Mouse (Mus musculus): ENCODE measurements around the gene Ppif. TPM values are rescaled to one million over a fixed set of nuclear protein-coding genes. Genes with fewer than 3 reads are reported as not detected.

Ppif gene
- total and polyA plus RNA-seq, 3 experiments: 244 to 487 (median 288) TPM

DNA sequence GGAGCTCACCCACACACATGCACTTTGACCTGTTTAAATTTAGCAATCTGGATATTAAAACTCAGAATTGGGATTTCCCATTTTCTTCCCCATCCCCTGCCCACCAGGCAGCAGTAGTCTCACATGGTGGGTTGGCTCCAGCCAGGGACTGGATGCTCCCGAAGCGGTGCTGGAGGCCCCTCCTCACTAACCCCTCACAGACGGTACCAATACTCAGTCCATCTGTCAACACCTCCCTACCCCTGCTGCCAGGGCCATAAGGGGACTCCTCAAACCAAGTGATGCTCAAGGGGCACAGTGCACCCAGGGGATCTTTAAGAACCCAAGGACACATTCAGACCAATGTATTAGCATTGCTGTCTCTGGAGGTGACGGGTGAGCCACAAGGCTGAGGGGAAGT lies 16.7 kb downstream of the Ppif start:
- H3K9ac ChIP-seq (ENCODE audit: low read depth, low read length): no peak overlapping the region
- H3K4me1 ChIP-seq (ENCODE audit: control insufficient read depth, insufficient read depth, low read length): peaks cover 18% of the 10 kb centered on the region
- H3K4me3 ChIP-seq: no peak overlapping the region
- no peak overlapping the region for H3K27ac ChIP-seq
- TF ChIP-seq EP300 (IDR thresholded peaks at IDR 0.05; ENCODE audit: insufficient read depth, low read depth, low read length): no peak
- no peak for TF ChIP-seq POLR2A (IDR thresholded peaks at IDR 0.05; ENCODE audit: insufficient read depth, low read depth, low read length)
- TF ChIP-seq CTCF (IDR thresholded peaks at IDR 0.05): no peak
- DNase-seq: no peak
- 73% methylated on average over 4 of the region's 4 CpGs for WGBS
- H3K36me3 ChIP-seq (ENCODE audit: control insufficient read depth, insufficient read depth, low read length): no peaks in the 10 kb centered on the region
- H3K27me3 ChIP-seq (ENCODE audit: control insufficient read depth, insufficient read depth, low read length): no peaks in the 10 kb centered on the region
- intact Hi-C loops (cut with DNase I): no loop called here
- H3K79me2 ChIP-seq (replicated peaks; ENCODE audit: control insufficient read depth, insufficient read depth, low read length): no peaks in the 10 kb centered on the region

GRCm38 (mm10) chr14:25711177-25711576 lies 17.2 kb downstream of the Ppif start:
- Histone ChIP-seq H3K4me3 (no peak overlapping the region), H3K27me3 (ENCODE audit: control insufficient read depth, insufficient read depth, low read length) (no peaks in the 10 kb centered on the region), H3K79me2 (replicated peaks; ENCODE audit: control insufficient read depth, insufficient read depth, low read length) (no peaks in the 10 kb centered on the region), H3K36me3 (ENCODE audit: control insufficient read depth, insufficient read depth, low read length) (no peaks in the 10 kb centered on the region), H3K4me1 (ENCODE audit: control insufficient read depth, insufficient read depth, low read length) (peaks cover 18% of the 10 kb centered on the region), H3K27ac (no peak overlapping the region), H3K9ac (ENCODE audit: low read depth, low read length) (no peak overlapping the region)
- 65% methylated on average over 7 of the region's 7 CpGs for WGBS
- TF ChIP-seq CTCF (IDR thresholded peaks at IDR 0.05) (no peak), POLR2A (IDR thresholded peaks at IDR 0.05; ENCODE audit: insufficient read depth, low read depth, low read length) (no peak), EP300 (IDR thresholded peaks at IDR 0.05; ENCODE audit: insufficient read depth, low read depth, low read length) (no peak)
- intact Hi-C loops (cut with DNase I): no loop called here
- no peak for DNase-seq

- H3K27ac ChIP-seq: no peak overlapping the region
- intact Hi-C loops (cut with DNase I): no loop called here
- no peaks in the 10 kb centered on the region for H3K27me3 ChIP-seq (ENCODE audit: control insufficient read depth, insufficient read depth, low read length)
- DNase-seq: no peak
- H3K9ac ChIP-seq (ENCODE audit: low read depth, low read length): no peak overlapping the region
- no peaks in the 10 kb centered on the region for H3K36me3 ChIP-seq (ENCODE audit: control insufficient read depth, insufficient read depth, low read length)
- 81% methylated on average over 8 of the region's 8 CpGs for WGBS
- peaks cover 18% of the 10 kb centered on the region for H3K4me1 ChIP-seq (ENCODE audit: control insufficient read depth, insufficient read depth, low read length)
- no peak for TF ChIP-seq EP300 (IDR thresholded peaks at IDR 0.05; ENCODE audit: insufficient read depth, low read depth, low read length)
- TF ChIP-seq CTCF (IDR thresholded peaks at IDR 0.05): no peak
- TF ChIP-seq POLR2A (IDR thresholded peaks at IDR 0.05; ENCODE audit: insufficient read depth, low read depth, low read length): no peak
- no peak overlapping the region for H3K4me3 ChIP-seq
- H3K79me2 ChIP-seq (replicated peaks; ENCODE audit: control insufficient read depth, insufficient read depth, low read length): no peaks in the 10 kb centered on the region
These were observed 17.6 kb downstream of the Ppif start for GRCm38 (mm10) chr14:25711602-25712001.

DNA sequence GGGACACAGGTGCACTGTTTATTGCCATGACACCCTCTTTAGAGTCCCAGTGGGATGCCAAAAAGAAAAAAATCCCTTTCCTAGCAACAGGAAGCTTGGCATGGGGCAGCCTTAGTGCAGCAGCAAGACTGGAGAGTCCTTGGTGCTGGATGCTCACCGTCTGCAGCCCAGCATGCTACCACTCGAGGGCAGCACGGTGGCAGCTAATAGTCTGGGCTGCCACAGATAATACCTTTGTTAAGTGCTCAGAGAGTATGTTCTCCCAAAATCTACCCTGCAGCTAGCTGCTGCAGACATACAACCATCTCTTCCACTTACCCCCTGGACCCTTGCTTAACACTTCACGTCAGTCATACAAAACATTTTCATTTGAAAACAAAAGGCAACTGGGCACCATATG lies 19.5 kb downstream of the Ppif start:
- peaks cover 15% of the 10 kb centered on the region for H3K4me1 ChIP-seq (ENCODE audit: control insufficient read depth, insufficient read depth, low read length)
- no peak overlapping the region for H3K27ac ChIP-seq
- WGBS: 50% methylated on average over 4 of the region's 4 CpGs
- no peaks in the 10 kb centered on the region for H3K36me3 ChIP-seq (ENCODE audit: control insufficient read depth, insufficient read depth, low read length)
- no peak for DNase-seq
- H3K4me3 ChIP-seq: no peak overlapping the region
- H3K79me2 ChIP-seq (replicated peaks; ENCODE audit: control insufficient read depth, insufficient read depth, low read length): no peaks in the 10 kb centered on the region
- no peaks in the 10 kb centered on the region for H3K27me3 ChIP-seq (ENCODE audit: control insufficient read depth, insufficient read depth, low read length)
- peak; percentile 64 for TF ChIP-seq CTCF (IDR thresholded peaks at IDR 0.05)
- TF ChIP-seq EP300 (IDR thresholded peaks at IDR 0.05; ENCODE audit: insufficient read depth, low read depth, low read length): no peak
- intact Hi-C loops (cut with DNase I): no loop called here
- H3K9ac ChIP-seq (ENCODE audit: low read depth, low read length): no peak overlapping the region

DNA sequence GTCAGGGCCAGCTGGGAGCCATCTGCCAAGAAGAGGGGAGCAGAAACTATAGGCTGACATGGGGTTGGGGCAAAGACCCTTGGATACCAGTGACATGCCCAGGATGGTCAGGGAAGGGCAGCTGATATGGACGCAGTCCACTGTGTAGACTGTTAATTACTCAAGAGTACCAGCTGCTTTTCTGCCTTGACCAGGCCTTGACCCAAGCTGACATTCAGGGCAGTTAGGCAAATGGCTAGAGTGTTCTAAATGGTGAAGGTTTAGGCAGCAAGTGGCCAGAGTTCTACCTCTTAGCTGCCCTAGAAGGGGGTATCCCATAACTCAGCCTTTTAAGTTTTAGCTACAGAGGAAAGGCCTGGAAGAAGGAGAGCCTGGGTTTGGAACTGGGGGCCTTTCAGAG lies 22.6 kb downstream of the Ppif start:
- 89% methylated on average over 1 of the region's 1 CpGs for WGBS
- peaks cover 6% of the 10 kb centered on the region for H3K4me1 ChIP-seq (ENCODE audit: control insufficient read depth, insufficient read depth, low read length)
- H3K27me3 ChIP-seq (ENCODE audit: control insufficient read depth, insufficient read depth, low read length): no peaks in the 10 kb centered on the region
- TF ChIP-seq CTCF (IDR thresholded peaks at IDR 0.05) (no peak), POLR2A (IDR thresholded peaks at IDR 0.05; ENCODE audit: insufficient read depth, low read depth, low read length) (no peak), EP300 (IDR thresholded peaks at IDR 0.05; ENCODE audit: insufficient read depth, low read depth, low read length) (no peak)
- no peak for DNase-seq
- no peak overlapping the region for H3K9ac ChIP-seq (ENCODE audit: low read depth, low read length)
- no peak overlapping the region for H3K27ac ChIP-seq
- H3K79me2 ChIP-seq (replicated peaks; ENCODE audit: control insufficient read depth, insufficient read depth, low read length): no peaks in the 10 kb centered on the region
- H3K36me3 ChIP-seq (ENCODE audit: control insufficient read depth, insufficient read depth, low read length): no peaks in the 10 kb centered on the region
- intact Hi-C loops (cut with DNase I): no loop called here
- H3K4me3 ChIP-seq: no peak overlapping the region

DNA sequence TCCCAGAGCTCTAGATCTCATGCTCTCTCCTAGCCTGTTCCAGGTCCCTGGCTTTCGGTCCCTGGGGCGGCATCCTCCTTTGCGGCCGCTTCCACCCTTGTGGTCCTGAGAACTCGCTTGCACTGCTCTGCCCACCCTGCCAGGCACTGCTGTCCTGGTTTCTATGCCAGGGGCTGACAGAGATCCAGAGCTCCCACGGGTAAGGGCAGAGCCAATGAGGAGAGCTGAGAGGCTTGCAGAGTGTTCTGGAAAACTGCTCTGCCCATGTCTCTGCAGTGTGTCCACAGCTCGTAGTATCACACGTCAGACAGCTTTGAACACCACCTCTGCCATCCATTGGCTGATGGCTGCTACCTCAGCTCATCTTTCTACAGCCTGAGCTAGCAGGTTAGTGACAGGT lies 23.8 kb downstream of the Ppif start:
- no peak overlapping the region for H3K9ac ChIP-seq (ENCODE audit: low read depth, low read length)
- no peak for DNase-seq
- no peak overlapping the region for H3K4me3 ChIP-seq
- no peak overlapping the region; the same call in 1 of the 2 replicates for H3K27ac ChIP-seq
- intact Hi-C loops (cut with DNase I): loop anchor here (2.0 kb wide), 1 partner anchor 27 kb away; no protein-coding TSS in a partner anchor
- no peaks in the 10 kb centered on the region for H3K27me3 ChIP-seq (ENCODE audit: control insufficient read depth, insufficient read depth, low read length)
- peaks cover 6% of the 10 kb centered on the region for H3K4me1 ChIP-seq (ENCODE audit: control insufficient read depth, insufficient read depth, low read length)
- H3K36me3 ChIP-seq (ENCODE audit: control insufficient read depth, insufficient read depth, low read length): no peaks in the 10 kb centered on the region
- no peaks in the 10 kb centered on the region for H3K79me2 ChIP-seq (replicated peaks; ENCODE audit: control insufficient read depth, insufficient read depth, low read length)
- 82% methylated on average over 8 of the region's 8 CpGs for WGBS
- TF ChIP-seq POLR2A (IDR thresholded peaks at IDR 0.05; ENCODE audit: insufficient read depth, low read depth, low read length) (no peak), EP300 (IDR thresholded peaks at IDR 0.05; ENCODE audit: insufficient read depth, low read depth, low read length) (no peak), CTCF (IDR thresholded peaks at IDR 0.05) (no peak)
